Mouse (Mus musculus) erythroid progenitor cell, adult 5-6 weeks (primary cell): Measurements from ENCODE around the gene Cdyl. TPM values are rescaled to one million over a fixed set of nuclear protein-coding genes. Genes with fewer than 3 reads are reported as not detected.

Source experiments
- ATAC-seq: replicated peaks from 2 replicates; pipeline ENCODE4 v1.8.0; 2016; ENCODE audit warnings: moderate number of reproducible peaks, mild to moderate bottlenecking, moderate TSS enrichment, inconsistent platforms; ENCODE audit not compliant: poor library complexity, low FRiP score, severe bottlenecking
- total RNA-seq, 2 experiments: library from RNA; stranded (forward) in 1 of 2; stranded (reverse) in 1 of 2; fragments of 150-400 nt in 1 of 2; fragments of 186-747, 209-891 nt in 1 of 2; gene quantifications; 2 replicates each; pipeline versions ENCODE4 v1.2.3 to v1.2.4; 2015 to 2017; ENCODE audit warnings: low replicate concordance in 2 of 2

Gene Cdyl
- total RNA-seq, 2 experiments from 2014 or later: 46.9 to 48.0 TPM

DNA sequence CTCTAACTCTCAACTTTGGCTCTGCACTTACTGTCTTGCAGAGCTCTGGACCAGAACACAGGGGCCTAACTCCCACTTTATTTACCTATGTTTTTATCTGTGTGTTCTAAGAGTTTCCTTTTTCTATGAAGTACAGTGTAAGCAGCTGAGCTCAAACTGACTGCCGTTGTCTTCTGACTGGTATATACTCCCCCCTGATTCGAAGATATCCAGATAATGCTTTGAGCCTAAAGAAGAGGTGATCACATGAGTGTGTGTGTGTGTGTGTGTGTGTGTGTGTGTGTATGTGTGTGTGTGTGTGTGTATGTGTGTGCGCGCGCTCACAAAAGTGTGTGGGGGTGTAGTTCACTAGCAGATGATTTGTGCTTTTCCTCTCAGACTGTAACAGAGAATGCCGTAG, 95.4 kb downstream of the Cdyl start:
- no peak for ATAC-seq

DNA sequence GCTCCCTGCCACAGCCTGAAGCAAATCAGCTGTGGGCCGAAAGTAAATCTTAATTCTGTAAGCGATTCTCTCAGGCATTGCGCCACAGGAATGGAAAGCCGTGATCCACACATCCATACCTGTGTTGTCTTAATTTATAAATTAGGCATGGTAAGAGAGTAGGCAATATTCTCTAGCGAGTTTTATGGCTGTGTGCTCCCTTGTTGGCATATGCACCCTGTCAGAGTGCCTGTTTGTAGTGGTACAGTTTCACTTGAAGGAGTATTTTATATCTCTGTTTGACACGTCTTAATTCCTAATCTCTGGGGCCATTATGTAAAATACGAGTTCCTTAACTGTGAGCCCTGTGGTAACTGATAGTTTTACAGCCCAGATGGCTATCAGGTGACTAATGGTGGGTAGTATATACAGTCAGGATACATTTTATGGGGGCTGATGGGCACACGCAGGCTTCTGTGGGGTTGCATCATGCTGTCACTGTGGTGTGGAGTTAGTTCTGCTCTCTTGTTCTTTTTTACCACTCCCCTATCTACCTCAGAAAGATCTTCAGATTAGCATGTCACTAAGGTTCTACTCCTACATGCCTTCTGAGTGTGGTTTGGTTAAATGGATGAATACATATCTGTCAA, 96.1 kb downstream of the Cdyl start:
- no peak for ATAC-seq

DNA sequence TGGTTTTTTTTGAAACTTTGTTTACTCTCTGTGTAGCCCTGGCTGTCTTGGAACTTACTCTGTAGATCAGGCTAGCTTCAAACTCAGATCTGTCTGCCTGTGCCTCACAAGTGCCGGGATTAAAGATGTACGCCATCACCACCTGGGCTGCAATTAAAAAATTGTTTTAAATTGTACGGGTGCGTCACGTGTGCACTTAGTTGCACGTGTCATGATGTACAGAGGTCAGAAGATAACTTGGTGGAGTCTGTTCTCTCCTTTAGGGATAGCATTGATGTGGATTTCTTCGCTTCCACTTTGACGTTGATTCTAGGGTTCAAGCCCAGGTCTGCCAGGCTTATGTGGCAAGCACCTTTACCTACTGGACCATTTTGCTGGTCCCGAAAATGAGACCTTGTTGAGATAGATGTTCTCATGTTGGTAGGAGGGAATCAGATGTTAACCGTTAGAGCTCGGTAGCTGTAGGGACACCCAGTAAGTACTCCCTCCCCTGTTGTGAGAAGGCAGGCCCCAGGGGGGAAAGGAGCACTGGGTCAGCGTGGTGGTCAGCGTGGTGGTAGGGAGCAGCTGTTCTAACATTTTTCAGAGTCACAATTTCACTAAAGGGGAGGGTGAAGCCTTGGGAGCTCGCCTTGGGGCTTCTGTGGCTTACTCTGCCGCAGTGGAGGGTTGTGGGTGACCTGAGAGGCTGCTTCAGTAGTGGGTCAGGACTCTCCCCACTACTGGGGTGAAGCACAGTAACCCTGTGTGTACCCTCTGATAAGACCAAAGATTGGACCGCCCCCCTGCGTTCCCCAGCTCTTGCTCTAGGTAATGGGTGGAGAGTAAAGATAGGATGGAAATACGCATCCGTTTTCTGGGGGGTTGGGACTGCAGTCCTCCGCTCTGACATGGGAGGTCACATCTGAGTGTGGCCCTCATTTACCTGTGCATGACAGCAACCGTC, 97.0 kb downstream of the Cdyl start:
- peak; percentile 28 for ATAC-seq

DNA sequence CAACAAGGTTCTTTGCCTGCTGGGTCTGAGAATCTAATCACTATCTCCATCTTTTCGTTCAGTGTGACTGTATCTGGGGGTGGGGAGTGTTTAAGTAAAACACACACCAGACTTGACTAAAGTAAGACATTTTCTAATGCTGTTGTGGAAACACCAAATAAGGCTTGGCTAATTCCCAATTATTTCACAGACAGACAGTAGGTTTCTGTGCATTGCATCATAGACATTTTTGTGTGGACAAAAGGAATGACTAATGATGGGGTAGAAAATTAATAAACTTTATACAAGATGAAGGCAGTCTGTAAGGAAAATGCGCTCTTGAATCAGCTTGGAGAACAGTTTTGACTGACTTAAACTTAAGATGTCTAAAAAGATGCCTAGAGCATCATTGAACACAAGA, 100.7 kb downstream of the Cdyl start:
- ATAC-seq: no peak

DNA sequence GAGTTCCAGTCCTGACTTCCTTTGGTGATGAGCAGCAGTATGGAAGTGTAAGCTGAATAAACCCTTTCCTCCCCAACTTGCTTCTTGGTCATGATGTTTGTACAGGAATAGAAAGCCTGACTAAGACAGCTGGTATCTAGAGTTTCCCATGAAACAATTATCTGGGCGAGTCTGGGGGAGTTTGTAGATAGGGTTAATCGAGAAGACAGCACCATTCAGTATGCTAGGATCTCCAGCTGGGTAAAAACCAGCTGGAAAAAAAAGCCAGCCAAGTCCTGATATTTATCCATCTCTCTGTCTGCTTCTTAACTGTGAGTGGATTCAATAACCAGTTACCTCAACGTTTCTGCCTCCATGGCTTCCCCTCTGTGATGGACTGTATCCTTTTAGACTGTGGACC, 104.9 kb downstream of the Cdyl start:
- no peak for ATAC-seq

DNA sequence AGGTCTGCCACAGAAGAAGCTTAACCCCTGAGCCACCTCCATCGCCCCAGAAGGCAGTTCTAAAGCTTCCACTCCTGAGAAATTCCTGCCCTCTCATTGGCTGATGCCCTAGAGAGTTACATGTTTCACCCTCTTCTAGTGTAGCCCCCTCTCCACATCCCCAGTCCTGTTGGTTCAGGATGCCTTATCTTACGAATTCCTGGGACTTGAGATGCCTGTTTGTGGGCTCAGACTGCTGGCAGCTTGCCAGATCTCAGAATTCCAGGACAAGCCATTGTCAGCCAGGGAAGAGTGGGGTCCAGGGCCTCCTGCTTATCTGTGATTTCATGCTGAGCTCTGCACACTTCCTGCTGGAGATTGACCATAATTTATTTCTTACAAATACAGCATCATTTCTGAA, 106.2 kb downstream of the Cdyl start:
- ATAC-seq: no peak

DNA sequence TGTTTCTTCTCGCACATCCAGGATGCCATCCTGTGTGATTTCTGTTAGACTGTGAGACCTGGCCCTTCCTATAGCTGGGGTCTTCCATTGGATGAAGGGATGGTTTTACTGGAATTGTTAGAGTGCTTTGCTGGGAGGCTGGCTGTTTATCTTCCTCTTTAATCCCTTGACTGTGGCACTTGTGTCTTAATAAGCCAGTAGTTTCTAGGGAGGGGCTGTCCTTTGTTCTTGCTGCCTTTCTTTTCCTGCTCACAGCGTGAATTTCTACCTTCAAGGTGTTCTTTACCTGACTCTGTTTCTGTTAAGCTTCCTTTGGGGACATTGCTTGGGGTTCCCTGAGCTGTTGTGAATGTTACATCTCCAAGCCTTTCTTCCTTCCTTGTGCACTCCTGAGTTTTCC, 110.0 kb downstream of the Cdyl start:
- ATAC-seq: no peak

DNA sequence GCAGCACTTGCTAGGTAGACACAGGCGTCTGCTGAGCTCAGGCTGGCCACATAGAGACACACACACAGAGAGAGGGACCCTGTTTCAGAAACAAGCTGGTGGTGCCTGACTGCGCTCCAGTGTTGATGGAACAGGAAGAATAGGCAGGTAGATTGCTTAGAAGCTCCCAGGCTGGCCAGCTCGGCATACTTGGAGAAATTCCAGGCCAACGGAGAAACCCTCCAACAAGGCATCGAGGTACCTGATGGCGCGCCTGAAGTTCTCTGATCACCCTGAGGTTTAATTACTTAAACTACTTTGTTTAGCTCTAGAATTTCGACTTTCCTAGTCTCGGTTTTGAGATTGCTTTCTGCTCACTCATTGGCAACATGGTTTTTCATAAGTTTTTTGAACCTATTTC, 110.8 kb downstream of the Cdyl start:
- ATAC-seq: no peak

GRCm38 (mm10) chr13:35771968-35772382, 112.3 kb downstream of the Cdyl start:
- ATAC-seq: peak; percentile 52

GRCm38 (mm10) chr13:35773763-35774162, 114.1 kb downstream of the Cdyl start:
- ATAC-seq: 0 out of 2 replicates have a peak, but pooled peaks have one; percentile 28

- ATAC-seq: no peak
Measured at GRCm38 (mm10) chr13:35776123-35776522, 116.5 kb downstream of the Cdyl start.

DNA sequence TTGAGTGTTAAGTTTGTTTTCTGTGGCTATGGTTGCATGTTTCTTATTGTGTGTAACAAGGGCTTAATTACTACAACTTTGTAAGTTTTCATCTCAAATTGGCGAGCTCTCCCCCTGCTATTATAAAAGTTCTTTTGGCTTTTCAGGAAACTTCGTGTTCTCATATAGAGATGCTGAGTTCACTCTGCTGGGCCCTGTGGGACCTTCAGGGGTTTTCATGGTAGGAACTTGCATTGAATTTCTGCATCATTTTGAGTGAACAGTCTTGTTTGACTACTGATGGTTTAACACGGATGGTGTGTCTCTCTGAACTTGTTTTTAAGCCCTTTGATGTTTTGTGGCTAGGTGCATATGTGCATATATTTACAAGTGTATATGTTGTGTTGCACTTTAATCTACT, 121.1 kb downstream of the Cdyl start:
- no peak for ATAC-seq

DNA sequence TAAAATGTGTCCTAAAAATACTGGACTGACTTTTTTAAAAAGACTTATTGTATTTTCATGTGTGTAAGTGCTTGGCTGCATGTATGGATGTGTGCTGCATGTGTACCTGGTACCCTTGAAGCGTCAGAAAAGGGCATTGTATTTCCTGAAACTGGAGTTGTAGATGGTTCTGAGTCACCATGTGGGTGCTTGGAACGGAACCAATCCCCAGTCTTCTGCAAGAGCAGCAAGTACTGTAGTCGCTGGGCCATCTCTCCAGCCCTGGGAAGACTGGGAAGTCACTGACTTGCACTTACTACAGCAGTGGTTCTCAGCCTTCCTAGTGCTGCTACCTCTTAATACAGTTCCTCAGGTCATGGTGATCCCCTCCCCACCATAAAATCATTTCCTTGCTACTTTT, 122.1 kb downstream of the Cdyl start:
- ATAC-seq: no peak

DNA sequence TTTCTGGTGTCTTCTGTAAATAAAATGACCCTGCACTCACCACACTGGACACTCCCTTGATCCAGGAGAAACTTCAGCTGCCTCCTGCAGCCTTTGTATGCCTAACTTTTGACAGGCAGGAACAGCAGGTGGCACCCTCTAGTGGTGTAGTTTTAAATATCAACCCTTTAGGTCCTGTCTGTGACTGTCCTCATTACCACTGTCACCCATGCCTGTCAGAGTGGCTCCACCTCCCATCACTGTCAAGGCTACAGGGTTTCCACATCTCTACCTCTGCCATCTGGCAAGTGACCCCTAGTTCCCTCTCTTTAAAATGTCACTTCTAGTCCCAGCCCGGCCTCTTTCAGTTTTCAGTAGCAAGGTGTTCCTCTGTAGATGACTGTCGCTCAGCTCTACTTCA, 123.3 kb downstream of the Cdyl start:
- ATAC-seq: peak; percentile 73

- no peak for ATAC-seq
Measured at GRCm38 (mm10) chr13:35783576-35783975, 123.9 kb downstream of the Cdyl start.

GRCm38 (mm10) chr13:35784281-35784680, 124.6 kb downstream of the Cdyl start:
- ATAC-seq: no peak

DNA sequence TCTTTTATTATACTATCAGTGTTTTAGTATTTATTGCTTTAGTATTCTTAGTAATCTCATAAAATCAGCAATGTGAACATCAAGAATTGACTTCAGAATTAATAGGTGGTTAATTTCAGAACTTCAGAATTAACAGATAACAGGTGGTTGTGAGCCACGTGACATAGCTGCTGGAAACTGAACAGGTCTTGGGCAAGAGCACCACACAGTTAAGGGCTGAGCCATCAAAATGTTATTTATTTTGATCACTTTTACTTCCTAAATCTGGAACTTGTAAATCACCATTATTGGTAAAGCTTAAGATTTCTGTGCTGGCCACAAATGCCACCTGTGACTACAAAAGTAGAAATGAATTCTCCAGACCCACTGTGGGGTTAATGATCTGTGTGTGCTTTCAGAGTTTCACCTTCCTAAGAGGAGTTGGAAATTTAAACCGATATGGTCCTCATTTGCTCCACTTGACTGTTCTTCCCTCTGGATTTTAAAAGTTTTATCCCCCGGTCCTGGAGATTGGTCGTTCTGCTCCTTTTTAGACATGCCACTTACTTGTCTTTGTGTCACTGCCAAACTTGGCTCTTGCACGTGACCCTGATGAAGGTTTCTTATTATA, 125.8 kb downstream of the Cdyl start:
- ATAC-seq: no peak

GRCm38 (mm10) chr13:35786726-35787399, 127.2 kb downstream of the Cdyl start:
- ATAC-seq: peak; percentile 33; the same call in 1 of the 2 replicates

- no peak for ATAC-seq
Measured at GRCm38 (mm10) chr13:35789577-35789976, 129.9 kb downstream of the Cdyl start.

- no peak for ATAC-seq
Measured at GRCm38 (mm10) chr13:35790431-35790830, 130.8 kb downstream of the Cdyl start.
